Mouse (Mus musculus): Measurements from ENCODE around the gene Adcy5.

GRCm38 (mm10) chr16:35220412-35220811 is 65.7 kb downstream of the Adcy5 start:
- TF ChIP-seq CTCF (IDR thresholded peaks at IDR 0.05) (no peak), EP300 (IDR thresholded peaks at IDR 0.05; ENCODE audit: insufficient read depth, low read depth, low read length) (no peak)
